Mouse (Mus musculus) forebrain, postnatal 0 days (tissue): ENCODE measurements at regions not wholly inside any gene's neighbourhood (a gene's known extent, or its start where the extent isn't known, plus 50 kb on each side); places are given as distances from the start of the nearest gene placed in this dataset.

Experiments
- ATAC-seq: fragments of 200-750 bp; cut with Nextera tagmentation; 2 replicates; pipeline ENCODE4 v1.8.0; 2017; ENCODE audit warnings: mild to moderate bottlenecking, moderate library complexity
- DNase-seq: peaks from one replicate; pipeline ENCODE4 v3.0.0-alpha.2; 2015
- H3K27ac ChIP-seq: fragments of 300-500 bp; sonication (generic); 2 replicates; pipeline ENCODE4 v1.5.1; 2014; ENCODE audit warnings: low read depth, mild to moderate bottlenecking, antibody characterized with exemption, low read length, moderate library complexity, mixed read lengths
- H3K27me3 ChIP-seq: fragments of 300-500 bp; sonication (generic); 2 replicates; pipeline ENCODE4 v1.6.1; 2014; ENCODE audit warnings: mild to moderate bottlenecking, low read length, mixed read lengths; ENCODE audit not compliant: insufficient read depth
- H3K36me3 ChIP-seq: fragments of 300-500 bp; sonication (generic); 2 replicates; pipeline ENCODE4 v1.6.1; 2014; ENCODE audit warnings: mild to moderate bottlenecking, moderate library complexity; ENCODE audit not compliant: insufficient read depth
- H3K4me1 ChIP-seq: fragments of 300-500 bp; sonication (generic); 2 replicates; pipeline ENCODE4 v1.6.1; 2014; ENCODE audit warnings: antibody characterized with exemption; ENCODE audit not compliant: insufficient read depth
- H3K4me2 ChIP-seq: fragments of 300-500 bp; sonication (generic); 2 replicates; pipeline ENCODE4 v1.6.1; 2014; ENCODE audit warnings: low read depth, mild to moderate bottlenecking, moderate library complexity
- H3K4me3 ChIP-seq: fragments of 300-500 bp; sonication (generic); 2 replicates; pipeline ENCODE4 v1.5.1; 2014; ENCODE audit warnings: low read depth, low read length, mixed read lengths
- H3K9ac ChIP-seq: fragments of 300-500 bp; sonication (generic); 2 replicates; pipeline ENCODE4 v1.6.1; 2014; ENCODE audit warnings: mild to moderate bottlenecking
- H3K9me3 ChIP-seq: fragments of 300-500 bp; sonication (generic); 2 replicates; pipeline ENCODE4 v1.6.1; 2016; ENCODE audit warnings: low read length
- CTCF ChIP-seq: sonication (generic); IDR thresholded peaks from 2 replicates; pipeline ENCODE4 v1.5.1; 2016; ENCODE audit warnings: antibody characterized with exemption, control low read depth, low read depth
- WGBS: fragments of 180-500 bp; shearing (Covaris S2); extraction: QIAGEN DNeasy Blood & Tissue Kit; methylation state at CpG from one replicate; pipeline ENCODE4 v1.1.7; 2014; 5-methylcytosine and 5-hydroxymethylcytosine counted together

DNA sequence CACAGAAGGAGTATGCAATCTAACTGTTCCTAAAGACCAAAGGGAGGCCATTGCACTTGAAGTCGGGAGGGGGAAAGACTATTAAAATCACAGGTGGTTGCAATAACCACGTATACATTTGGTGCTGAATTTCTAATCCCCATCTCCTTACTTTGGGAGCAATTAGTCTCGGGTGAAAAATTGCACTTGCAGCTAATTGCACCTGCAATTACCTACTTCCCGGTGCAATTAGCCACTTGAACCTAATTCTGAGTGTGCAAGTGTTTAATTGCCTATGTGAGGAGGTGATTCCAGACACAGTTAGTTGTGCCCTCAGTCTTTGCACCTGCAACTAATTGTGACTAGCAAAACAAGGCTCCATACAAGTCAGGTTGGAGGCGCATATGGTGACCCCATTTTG is 442.1 kb upstream of the Smim15 start:
- Histone ChIP-seq H3K36me3 (no peaks in the 10 kb centered on the region), H3K9ac (no peak overlapping the region), H3K27ac (no peak overlapping the region), H3K4me1 (0 out of 2 replicates have a peak, but pooled peaks cover 7% of the 10 kb centered on the region), H3K4me2 (no peak overlapping the region), H3K9me3 (no peaks in the 10 kb centered on the region), H3K4me3 (no peak overlapping the region), H3K27me3 (no peaks in the 10 kb centered on the region)
- ATAC-seq (no peak), DNase-seq (no peak)
- no peak for TF ChIP-seq CTCF
- WGBS: 33% methylated on average over 5 of the region's 5 CpGs

DNA sequence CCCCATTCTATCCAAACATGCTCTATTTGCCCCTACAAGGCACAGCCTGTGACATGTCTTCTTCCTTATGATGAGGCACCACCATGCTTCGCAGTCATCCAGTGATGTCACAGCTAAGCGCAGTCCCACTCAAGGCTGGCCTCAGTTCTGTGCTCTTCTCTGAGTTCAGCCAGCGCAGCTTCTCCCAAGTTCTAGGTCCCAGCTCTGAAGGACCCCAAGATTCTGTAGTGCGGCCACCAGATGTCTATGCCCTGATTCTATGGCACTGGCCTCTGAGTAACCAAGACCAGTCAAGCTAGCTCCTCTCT is 443.2 kb upstream of the Smim15 start:
- no peak overlapping the region for H3K27ac ChIP-seq
- H3K9me3 ChIP-seq: no peaks in the 10 kb centered on the region
- no peak for TF ChIP-seq CTCF
- H3K9ac ChIP-seq: 0 out of 2 replicates have a peak overlapping the region, but pooled peaks have one; percentile 28
- DNase-seq (peak; percentile 43), ATAC-seq (peak; percentile 63; the same call in 1 of the 2 replicates)
- H3K4me2 ChIP-seq: peak overlapping the region; percentile 27; the same call in 1 of the 2 replicates
- no peaks in the 10 kb centered on the region for H3K27me3 ChIP-seq
- no peaks in the 10 kb centered on the region for H3K36me3 ChIP-seq
- H3K4me3 ChIP-seq: no peak overlapping the region
- 89% methylated on average over 4 of the region's 4 CpGs for WGBS
- H3K4me1 ChIP-seq: 0 out of 2 replicates have a peak, but pooled peaks cover 7% of the 10 kb centered on the region

DNA sequence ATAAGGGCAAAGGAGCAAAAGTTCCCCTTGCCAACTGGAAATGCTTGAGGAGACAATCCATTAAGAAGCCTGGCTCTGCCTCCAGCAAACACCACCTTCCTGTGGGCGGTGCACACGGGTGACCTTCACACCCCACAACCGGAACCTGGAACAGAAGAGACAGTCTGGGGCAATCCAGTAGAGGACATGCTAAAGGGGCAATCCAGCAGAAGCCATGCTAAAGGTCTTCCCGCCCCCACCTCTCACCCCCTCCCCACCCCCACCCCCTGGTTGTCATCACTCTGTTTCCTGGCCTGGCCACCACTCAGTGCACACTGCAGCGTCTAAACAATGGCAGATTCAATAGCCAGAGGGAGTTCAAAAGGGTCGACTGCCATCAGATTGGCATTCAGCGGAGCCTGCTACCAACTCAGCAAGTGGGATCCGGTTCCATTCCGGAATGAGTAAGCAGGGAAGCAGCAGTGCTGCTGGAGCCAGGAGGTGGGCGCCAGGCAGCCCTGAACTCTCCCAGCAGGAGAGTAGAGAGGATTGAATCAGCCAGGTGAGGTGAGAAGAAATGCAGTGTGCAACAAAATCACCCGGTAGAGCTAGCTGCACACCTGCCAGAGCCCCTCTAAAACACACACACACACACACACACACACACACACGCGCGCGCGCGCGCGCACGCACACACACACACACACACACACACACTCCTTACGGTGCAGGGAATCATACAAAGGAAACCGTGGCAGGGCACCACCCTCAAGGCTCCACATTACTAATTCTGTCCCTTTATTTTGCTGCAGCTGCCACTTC is 443.7 kb upstream of the Smim15 start:
- H3K4me1 ChIP-seq: 0 out of 2 replicates have a peak, but pooled peaks cover 7% of the 10 kb centered on the region
- H3K27ac ChIP-seq: no peak overlapping the region
- TF ChIP-seq CTCF: no peak
- no peaks in the 10 kb centered on the region for H3K27me3 ChIP-seq
- peak overlapping the region; percentile 27 for H3K4me2 ChIP-seq
- peak; percentile 91 for ATAC-seq
- peak; percentile 59 for DNase-seq
- no peak overlapping the region for H3K4me3 ChIP-seq
- 0 out of 2 replicates have a peak overlapping the region, but pooled peaks have one; percentile 28 for H3K9ac ChIP-seq
- H3K36me3 ChIP-seq: no peaks in the 10 kb centered on the region
- WGBS: 37% methylated on average over 22 of the region's 22 CpGs
- H3K9me3 ChIP-seq: no peaks in the 10 kb centered on the region

DNA sequence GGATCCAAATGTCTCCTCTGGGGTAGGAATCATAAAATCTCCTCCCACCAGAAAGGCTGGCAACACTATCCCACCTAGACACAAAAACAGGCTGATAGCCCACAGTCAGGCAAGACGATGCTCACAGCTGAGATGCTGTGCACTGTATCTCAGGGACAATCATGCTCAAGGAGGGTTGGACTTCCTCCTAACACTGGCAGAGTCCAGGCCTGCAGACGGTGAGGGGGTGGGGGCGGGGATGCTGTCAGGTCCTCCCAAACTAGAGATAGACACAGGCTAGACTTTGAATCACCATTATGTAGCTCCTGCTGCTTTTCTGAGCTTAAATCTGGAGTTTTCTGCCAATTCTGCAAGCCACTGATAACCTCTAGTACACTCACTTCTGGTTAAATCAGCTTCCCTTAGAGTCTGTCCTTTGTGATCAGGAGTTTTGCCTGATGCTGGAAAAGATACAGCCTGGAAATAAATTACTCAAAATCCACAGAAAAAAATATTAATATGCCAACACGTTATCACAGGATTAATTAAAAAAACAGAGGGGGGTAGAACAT is 445.1 kb upstream of the Smim15 start:
- Histone ChIP-seq H3K9me3 (no peaks in the 10 kb centered on the region), H3K4me1 (0 out of 2 replicates have a peak, but pooled peaks cover 7% of the 10 kb centered on the region), H3K9ac (no peak overlapping the region), H3K27ac (no peak overlapping the region), H3K4me3 (no peak overlapping the region), H3K27me3 (no peaks in the 10 kb centered on the region), H3K36me3 (no peaks in the 10 kb centered on the region), H3K4me2 (no peak overlapping the region)
- WGBS: 50% methylated on average over 4 of the region's 4 CpGs
- ATAC-seq: no peak
- TF ChIP-seq CTCF: no peak
- no peak for DNase-seq

DNA sequence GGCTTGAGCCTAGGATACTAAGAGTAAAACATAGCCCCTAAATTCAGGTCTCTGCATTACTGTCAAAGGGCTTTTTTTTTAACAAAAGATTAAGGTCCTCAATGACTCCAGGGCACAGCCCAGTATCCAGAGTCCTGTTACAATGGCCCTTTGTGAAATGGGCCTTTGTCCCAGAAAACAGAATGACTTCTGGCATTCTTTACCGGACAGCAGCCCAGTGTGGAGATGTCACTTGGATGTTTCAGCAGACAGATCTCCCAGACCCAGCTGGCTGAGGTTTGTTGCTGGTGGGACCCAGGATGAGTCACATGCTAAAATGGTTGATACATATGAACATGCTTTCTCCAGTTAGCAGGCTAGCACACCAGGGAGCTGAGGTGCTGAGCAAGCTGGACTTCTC is 445.9 kb upstream of the Smim15 start:
- Histone ChIP-seq H3K4me3 (no peak overlapping the region), H3K9ac (no peak overlapping the region), H3K27ac (no peak overlapping the region), H3K36me3 (no peaks in the 10 kb centered on the region), H3K4me2 (no peak overlapping the region), H3K27me3 (no peaks in the 10 kb centered on the region), H3K9me3 (no peaks in the 10 kb centered on the region), H3K4me1 (0 out of 2 replicates have a peak, but pooled peaks cover 7% of the 10 kb centered on the region)
- TF ChIP-seq CTCF: no peak
- WGBS: 36% methylated on average over 1 of the region's 1 CpGs
- ATAC-seq: no peak
- DNase-seq: no peak

DNA sequence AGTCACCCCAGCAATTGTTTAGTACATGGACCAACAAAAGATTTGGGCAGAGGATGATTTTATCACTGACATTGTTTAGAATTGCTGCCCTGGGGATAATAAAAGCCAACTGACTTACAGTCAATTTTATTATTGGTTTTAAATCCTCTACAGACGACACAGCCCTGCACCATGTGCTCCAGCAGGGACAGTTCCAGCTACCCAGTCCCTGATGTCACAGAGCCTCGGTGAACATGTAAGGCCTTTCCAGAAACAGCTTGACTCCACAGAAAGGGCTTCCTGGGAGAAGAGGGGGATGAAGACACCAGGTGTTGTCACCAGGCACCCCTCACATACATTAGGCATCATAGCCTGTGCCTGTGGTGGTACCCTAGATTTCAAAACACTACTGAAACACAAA is 447.0 kb upstream of the Smim15 start:
- DNase-seq (no peak), ATAC-seq (no peak)
- no peak for TF ChIP-seq CTCF
- Histone ChIP-seq H3K9ac (no peak overlapping the region), H3K27ac (no peak overlapping the region), H3K9me3 (no peaks in the 10 kb centered on the region), H3K36me3 (no peaks in the 10 kb centered on the region), H3K4me1 (0 out of 2 replicates have a peak, but pooled peaks cover 7% of the 10 kb centered on the region), H3K27me3 (no peaks in the 10 kb centered on the region), H3K4me2 (no peak overlapping the region), H3K4me3 (no peak overlapping the region)
- 60% methylated on average over 2 of the region's 2 CpGs for WGBS

DNA sequence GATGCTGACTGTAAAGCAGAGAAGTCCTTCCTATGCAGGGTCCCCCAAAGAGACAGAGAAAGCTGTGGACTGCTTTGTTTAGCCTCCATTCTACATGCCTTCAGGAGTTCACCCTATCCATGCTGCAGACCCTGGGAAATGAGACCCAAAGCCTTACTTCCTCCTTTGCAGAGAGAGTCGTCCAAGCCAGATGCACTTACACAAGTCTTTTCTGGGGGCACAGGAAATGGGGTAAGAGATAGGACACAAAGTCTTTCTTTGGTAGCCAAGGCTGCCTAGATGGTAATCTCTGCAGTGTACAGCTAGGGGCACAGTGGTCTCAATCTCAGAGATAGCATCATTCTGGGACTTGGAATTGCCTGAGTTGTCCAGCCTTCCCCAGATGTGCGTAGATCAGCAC is 448.1 kb upstream of the Smim15 start:
- Histone ChIP-seq H3K4me1 (0 out of 2 replicates have a peak, but pooled peaks cover 7% of the 10 kb centered on the region), H3K9ac (no peak overlapping the region), H3K27ac (no peak overlapping the region), H3K4me2 (no peak overlapping the region), H3K4me3 (no peak overlapping the region), H3K27me3 (no peaks in the 10 kb centered on the region), H3K9me3 (no peaks in the 10 kb centered on the region), H3K36me3 (no peaks in the 10 kb centered on the region)
- no peak for TF ChIP-seq CTCF
- DNase-seq (no peak), ATAC-seq (no peak)
- 84% methylated on average over 2 of the region's 2 CpGs for WGBS
